Mouse (Mus musculus) cerebellum, adult 9-11 months (tissue): ENCODE results near the gene Stpg4.

Experiments used
- DNase-seq: peaks from one replicate; pipeline ENCODE4 v3.0.0; 2022

The Stpg4 gene

GRCm38 (mm10) chr17:87378354-87379159 is 49.0 kb downstream of the Stpg4 start:
- no peak for DNase-seq

GRCm38 (mm10) chr17:87377536-87377935 is 50.0 kb downstream of the Stpg4 start:
- DNase-seq = no peak

GRCm38 (mm10) chr17:87376831-87377471 is 50.6 kb downstream of the Stpg4 start:
- no peak for DNase-seq

- DNase-seq = no peak
Observed at GRCm38 (mm10) chr17:87375941-87376511, 51.5 kb downstream of the Stpg4 start.

- no peak for DNase-seq
Observed at GRCm38 (mm10) chr17:87373327-87373726, 54.2 kb downstream of the Stpg4 start.

- DNase-seq = no peak
Observed at GRCm38 (mm10) chr17:87372189-87372588, 55.4 kb downstream of the Stpg4 start.

- DNase-seq = no peak
Observed at GRCm38 (mm10) chr17:87369270-87369759, 58.2 kb downstream of the Stpg4 start.

GRCm38 (mm10) chr17:87368481-87368880 is 59.1 kb downstream of the Stpg4 start:
- DNase-seq = no peak

- peak; percentile 52 for DNase-seq
Observed at GRCm38 (mm10) chr17:87367640-87368039, 59.9 kb downstream of the Stpg4 start.

- no peak for DNase-seq
Observed at GRCm38 (mm10) chr17:87367228-87367627, 60.3 kb downstream of the Stpg4 start.

GRCm38 (mm10) chr17:87366520-87366919 is 61.0 kb downstream of the Stpg4 start:
- no peak for DNase-seq

- DNase-seq = no peak
Observed at GRCm38 (mm10) chr17:87365268-87365667, 62.3 kb downstream of the Stpg4 start.

GRCm38 (mm10) chr17:87364108-87364507 is 63.4 kb downstream of the Stpg4 start:
- DNase-seq = no peak

- peak; percentile 66 for DNase-seq
Observed at GRCm38 (mm10) chr17:87361132-87361531, 66.4 kb downstream of the Stpg4 start.

- DNase-seq = no peak
Observed at GRCm38 (mm10) chr17:87357506-87357905, 70.0 kb downstream of the Stpg4 start.

GRCm38 (mm10) chr17:87356261-87356660 is 71.3 kb downstream of the Stpg4 start:
- DNase-seq = no peak

GRCm38 (mm10) chr17:87355456-87355855 is 72.1 kb downstream of the Stpg4 start:
- no peak for DNase-seq

- no peak for DNase-seq
Observed at GRCm38 (mm10) chr17:87353745-87354320, 73.7 kb downstream of the Stpg4 start.

- DNase-seq = no peak
Observed at GRCm38 (mm10) chr17:87352898-87353225, 74.7 kb downstream of the Stpg4 start.

GRCm38 (mm10) chr17:87352106-87352897 is 75.2 kb downstream of the Stpg4 start:
- DNase-seq = peak; percentile 53

GRCm38 (mm10) chr17:87351241-87352105 is 76.1 kb downstream of the Stpg4 start:
- peak; percentile 81 for DNase-seq
